Mouse (Mus musculus) CD4-positive, CD25-positive, alpha-beta regulatory T cell, adult 4 months (primary cell): Measurements from ENCODE around the gene Cmbl. TPM values are rescaled to one million over a fixed set of nuclear protein-coding genes. Genes with fewer than 3 reads are reported as not detected.

Experiments
- ATAC-seq: one replicate; pipeline ENCODE4 v1.8.0; 2017
- polyA plus RNA-seq, 2 experiments: library from polyadenylated mRNA; unstranded; fragments of 100-300 nt; shearing (Covaris generic); gene quantifications; one replicate each; pipeline ENCODE4 v1.2.1; 2017

Cmbl gene
- polyA plus RNA-seq = not detected

- ATAC-seq = no peak
These were observed at the start of gene Cmbl for GRCm38 (mm10) chr15:31565184-31565583. TSS of gene Cmbl (plus strand) at chr15:31565389.

- ATAC-seq = peak; percentile 43
These were observed 48.0 kb upstream of the Cmbl start for GRCm38 (mm10) chr15:31517186-31517585.

- ATAC-seq = no peak
These were observed 46.8 kb upstream of the Cmbl start for GRCm38 (mm10) chr15:31518371-31518770.

GRCm38 (mm10) chr15:31519000-31519399 is 46.2 kb upstream of the Cmbl start:
- ATAC-seq = no peak

GRCm38 (mm10) chr15:31526463-31526862 is 38.7 kb upstream of the Cmbl start:
- no peak for ATAC-seq

GRCm38 (mm10) chr15:31528477-31528876 is 36.7 kb upstream of the Cmbl start:
- ATAC-seq = no peak

GRCm38 (mm10) chr15:31529103-31529502 is 36.1 kb upstream of the Cmbl start:
- ATAC-seq = no peak

- ATAC-seq = peak; percentile 7
These were observed 35.2 kb upstream of the Cmbl start for GRCm38 (mm10) chr15:31529811-31530658.

GRCm38 (mm10) chr15:31530659-31531445 is 34.3 kb upstream of the Cmbl start, which contains the start of gene March6:
TSS of gene March6 (minus strand) at chr15:31531053.
- ATAC-seq = peak; percentile 82

GRCm38 (mm10) chr15:31531446-31532330 is 33.5 kb upstream of the Cmbl start:
- ATAC-seq = peak; percentile 16

GRCm38 (mm10) chr15:31532331-31533021 is 32.7 kb upstream of the Cmbl start:
- ATAC-seq = no peak

GRCm38 (mm10) chr15:31533529-31533928 is 31.7 kb upstream of the Cmbl start:
- no peak for ATAC-seq

- no peak for ATAC-seq
These were observed 30.5 kb upstream of the Cmbl start for GRCm38 (mm10) chr15:31534421-31535258.

GRCm38 (mm10) chr15:31535259-31535855 is 29.8 kb upstream of the Cmbl start:
- ATAC-seq = no peak

- ATAC-seq = no peak
These were observed 29.0 kb upstream of the Cmbl start for GRCm38 (mm10) chr15:31536051-31536737.

GRCm38 (mm10) chr15:31537706-31538105 is 27.5 kb upstream of the Cmbl start:
- ATAC-seq = no peak

- no peak for ATAC-seq
These were observed 26.8 kb upstream of the Cmbl start for GRCm38 (mm10) chr15:31538346-31538745.

- no peak for ATAC-seq
These were observed 25.3 kb upstream of the Cmbl start for GRCm38 (mm10) chr15:31539643-31540512.

GRCm38 (mm10) chr15:31540513-31540802 is 24.7 kb upstream of the Cmbl start:
- ATAC-seq = no peak
